Mouse (Mus musculus) natural killer cell, adult 2 months (primary cell): ENCODE measurements at regions not wholly inside any gene's neighbourhood (a gene's known extent, or its start where the extent isn't known, plus 50 kb on each side); places are given as distances from the start of the nearest gene placed in this dataset.

Experiments used
- DNase-seq, 2 experiments: peaks; one replicate each; pipeline ENCODE4 v3.0.0; 2022; ENCODE audit warnings: low spot score in 2 of 2

GRCm38 (mm10) chr14:98834316-98834715 lies 159.8 kb downstream of the Rpl36a-ps1 start:
- DNase-seq = no peak

- no peak for DNase-seq
Measured at GRCm38 (mm10) chr14:98833230-98833999, 160.7 kb downstream of the Rpl36a-ps1 start.

DNA sequence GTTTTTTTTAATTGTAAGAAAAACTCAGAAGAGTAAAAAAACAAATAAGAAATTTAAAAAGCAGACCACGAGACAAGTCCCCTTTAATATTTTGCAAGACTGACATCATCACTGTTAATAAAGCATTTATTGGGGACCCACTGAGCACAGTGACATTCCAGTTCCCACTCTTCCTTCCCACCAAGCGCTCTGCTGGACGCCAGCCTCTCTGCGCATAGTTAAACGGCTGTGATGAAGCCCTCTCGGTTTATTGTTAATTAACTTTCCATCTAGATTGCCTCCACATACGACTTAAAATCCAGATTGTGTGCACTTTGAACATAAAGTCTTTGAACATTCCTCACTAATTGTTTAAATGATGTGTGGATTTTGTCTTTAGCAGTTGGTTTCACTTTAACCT lies 161.7 kb downstream of the Rpl36a-ps1 start:
- DNase-seq = no peak

DNA sequence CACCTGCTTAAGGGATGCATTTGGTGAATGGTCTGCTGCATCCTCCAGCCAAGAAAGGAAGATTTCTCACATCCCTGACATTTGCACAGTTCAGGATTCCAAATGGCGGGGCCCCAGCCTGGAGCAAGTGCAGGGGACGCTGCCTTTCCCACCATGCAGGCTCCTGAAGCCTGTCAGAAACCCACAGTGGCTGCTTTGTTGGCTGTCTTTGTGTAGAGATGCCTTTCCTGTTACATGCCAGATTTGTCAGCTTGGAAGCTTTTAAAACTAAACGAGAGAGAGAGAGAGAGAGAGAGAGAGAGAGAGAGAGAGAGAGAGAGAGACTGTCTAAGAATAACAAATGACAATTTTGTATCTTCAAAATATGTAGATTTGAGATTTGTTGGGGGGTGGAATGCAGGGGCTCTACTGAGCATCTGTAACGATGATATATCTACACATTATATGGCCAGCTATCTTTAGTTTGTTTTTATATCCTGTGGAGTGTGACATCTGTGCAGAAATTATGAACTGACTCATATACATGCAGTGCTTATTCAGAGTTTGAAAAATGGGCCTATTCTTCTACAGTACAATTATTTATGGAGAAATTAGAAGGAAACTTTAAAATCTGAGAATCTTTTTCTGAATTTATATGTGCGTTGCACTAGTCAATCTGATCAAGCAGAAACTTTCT lies 164.0 kb downstream of the Rpl36a-ps1 start:
- DNase-seq = no peak

DNA sequence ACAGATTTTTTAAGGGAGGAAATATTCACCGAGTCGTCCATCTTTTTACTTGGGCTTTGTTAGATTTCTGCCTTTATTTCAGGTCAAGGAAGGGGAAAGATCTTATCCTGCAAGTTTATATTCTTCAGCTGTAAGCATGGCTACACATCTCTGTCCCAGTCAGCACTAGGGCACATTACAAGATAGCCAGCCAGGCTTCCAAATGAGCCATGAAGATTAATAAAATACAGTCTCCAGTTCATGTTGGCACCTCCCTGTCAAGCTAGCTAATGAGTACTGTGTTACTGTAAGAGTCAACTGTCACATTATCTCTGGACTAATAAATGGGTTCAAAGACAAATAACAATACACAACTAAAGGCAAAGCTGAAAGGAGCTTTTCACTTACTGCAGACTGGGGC lies 166.6 kb downstream of the Rpl36a-ps1 start:
- DNase-seq = no peak

DNA sequence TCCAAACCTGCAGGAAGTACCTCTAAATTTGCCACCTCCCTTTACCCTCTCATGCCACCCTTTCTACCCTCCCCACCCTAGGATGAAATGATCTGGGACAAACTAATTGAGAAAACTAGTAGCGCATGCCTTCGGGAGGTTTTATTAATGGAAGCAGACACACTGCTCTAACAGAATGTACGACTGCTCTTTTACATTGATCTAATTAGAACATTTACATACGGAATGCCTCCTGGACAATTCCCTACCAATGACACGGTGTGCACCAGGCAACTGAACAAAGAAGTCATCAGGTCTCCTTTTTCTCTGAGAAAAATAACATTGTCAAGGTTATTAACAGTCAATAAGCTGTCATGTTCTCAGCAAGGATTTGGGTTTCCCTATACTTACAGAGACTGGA lies 180.5 kb downstream of the Rpl36a-ps1 start:
- DNase-seq = no peak

GRCm38 (mm10) chr14:98810259-98811042 lies 183.7 kb downstream of the Rpl36a-ps1 start:
- no peak for DNase-seq

DNA sequence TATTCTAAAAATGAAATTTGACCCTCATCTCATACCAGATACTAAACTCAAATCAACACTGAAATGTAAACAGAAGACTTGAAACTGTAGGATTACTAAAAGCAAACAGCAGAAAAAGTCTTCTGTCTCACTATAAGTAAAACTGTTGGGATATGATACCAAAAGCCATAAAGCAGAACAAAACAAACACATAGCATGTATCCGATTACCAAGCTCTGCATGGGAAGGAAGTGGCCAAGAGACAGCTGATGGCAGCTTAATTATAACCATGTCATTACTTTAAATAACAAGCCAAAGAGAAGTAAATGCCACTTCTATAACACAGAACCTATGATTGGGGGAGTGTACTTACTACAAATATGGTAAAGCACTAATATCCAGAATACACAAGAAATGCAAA lies 186.0 kb downstream of the Rpl36a-ps1 start:
- DNase-seq = no peak

GRCm38 (mm10) chr14:98805066-98805465 lies 189.1 kb downstream of the Rpl36a-ps1 start:
- no peak for DNase-seq

DNA sequence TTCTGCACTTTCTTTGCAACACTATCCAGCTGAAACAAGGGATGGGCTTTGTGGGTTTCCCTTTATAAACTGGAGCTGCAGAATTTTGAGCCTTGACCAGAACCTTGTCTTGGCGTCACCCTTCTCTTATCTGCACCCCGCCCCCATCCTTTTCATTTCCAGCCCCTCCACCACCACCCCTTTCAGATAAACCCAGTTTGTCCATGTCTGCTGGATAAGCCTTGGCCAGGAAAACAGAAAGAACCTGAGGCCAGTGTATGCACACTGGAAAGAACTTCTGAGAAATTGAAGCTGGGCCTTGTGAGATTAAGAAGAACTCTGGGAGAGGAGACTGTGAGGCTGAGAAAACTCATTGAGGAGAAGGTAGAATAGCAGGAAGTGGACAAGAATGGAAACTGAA lies 192.8 kb downstream of the Rpl36a-ps1 start:
- no peak for DNase-seq

- DNase-seq = no peak
Measured at GRCm38 (mm10) chr14:98791970-98792369, 202.1 kb downstream of the Rpl36a-ps1 start.

DNA sequence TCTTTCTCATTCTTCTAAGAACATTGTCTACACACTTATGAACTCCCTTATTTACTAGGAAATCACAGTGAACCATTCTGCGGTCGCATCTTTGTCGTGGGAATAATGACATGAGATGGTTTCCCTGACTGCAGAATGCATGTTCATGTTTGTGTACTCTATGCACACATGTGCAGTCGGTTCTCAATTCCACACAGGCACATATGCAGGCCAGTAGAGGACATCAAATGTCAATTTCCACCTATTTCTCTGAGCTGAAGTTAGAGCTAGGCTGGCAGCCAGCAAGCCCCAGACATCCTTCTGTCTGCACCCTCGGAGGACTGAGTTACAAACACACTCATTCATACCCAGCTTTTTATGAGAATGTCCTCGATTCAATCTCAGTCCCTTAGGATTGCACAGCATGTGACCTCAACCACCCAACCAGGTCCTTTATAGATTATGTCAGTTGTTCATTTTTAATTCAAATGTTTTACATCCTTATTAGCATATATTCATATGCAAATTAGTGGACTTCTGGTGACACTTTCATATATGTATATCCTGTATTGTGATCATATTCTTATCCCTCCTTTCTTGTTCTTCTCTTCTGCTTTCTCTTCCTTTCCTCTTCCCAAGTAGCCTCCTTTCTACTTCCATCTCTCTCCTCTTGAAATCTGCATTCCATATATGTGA lies 202.7 kb downstream of the Rpl36a-ps1 start:
- no peak for DNase-seq

DNA sequence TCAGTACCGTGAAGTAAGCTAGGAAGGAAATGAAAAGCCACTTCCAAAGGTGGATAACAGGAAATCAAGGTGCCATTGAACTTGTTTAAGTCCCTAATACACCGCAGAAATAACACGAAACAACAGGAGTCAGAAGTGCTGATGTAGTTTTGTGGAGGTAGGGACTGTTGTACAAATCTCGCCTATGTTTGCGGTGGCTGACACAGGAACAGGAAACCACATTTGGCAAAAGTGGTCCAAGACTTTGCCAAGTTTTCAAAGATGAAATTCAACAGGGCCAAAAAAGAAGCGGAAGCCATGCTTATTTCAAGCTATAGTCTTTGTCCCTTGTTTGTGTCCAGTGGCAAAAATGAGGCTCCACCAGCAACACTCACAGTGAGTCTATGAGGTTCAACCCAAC lies 204.3 kb downstream of the Rpl36a-ps1 start:
- no peak for DNase-seq

DNA sequence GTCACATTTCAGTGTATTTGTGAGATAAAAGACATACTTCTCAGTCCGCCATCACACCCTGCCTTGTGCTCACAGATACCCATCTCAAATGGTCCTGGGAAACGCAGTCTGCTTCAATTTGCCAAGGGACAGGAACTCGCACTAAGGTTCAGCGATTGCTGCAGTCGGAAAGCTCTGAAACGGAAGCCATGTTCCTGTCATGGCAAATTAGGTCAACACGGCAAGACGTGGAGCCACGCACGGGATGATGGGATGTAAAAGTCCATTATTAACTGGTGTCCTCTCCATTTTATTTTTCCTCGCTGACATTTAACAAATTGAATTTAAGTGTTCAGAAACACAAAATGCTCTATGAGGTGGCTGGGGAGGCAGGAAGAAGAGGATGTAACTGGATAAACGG lies 212.4 kb downstream of the Rpl36a-ps1 start:
- DNase-seq = no peak

DNA sequence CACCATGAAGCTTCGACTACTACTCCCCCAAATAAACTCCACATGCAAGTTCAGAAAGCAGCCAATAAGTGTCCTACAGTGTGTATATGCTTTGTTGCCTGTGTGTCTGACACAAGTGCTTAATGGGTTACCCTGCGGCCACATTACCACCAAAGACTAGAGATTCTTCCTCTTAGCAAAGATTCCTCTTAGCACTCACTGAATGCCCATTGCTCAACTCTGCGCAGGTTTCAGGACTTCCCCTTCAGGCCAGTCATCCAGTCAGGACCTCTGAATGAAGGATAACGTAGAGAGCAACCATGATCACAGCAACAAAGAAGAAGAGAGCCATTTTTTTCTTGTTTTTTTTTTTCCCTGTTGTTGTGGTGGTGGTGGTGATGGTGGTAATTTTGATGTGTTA lies 222.0 kb downstream of the Rpl36a-ps1 start:
- DNase-seq = no peak

DNA sequence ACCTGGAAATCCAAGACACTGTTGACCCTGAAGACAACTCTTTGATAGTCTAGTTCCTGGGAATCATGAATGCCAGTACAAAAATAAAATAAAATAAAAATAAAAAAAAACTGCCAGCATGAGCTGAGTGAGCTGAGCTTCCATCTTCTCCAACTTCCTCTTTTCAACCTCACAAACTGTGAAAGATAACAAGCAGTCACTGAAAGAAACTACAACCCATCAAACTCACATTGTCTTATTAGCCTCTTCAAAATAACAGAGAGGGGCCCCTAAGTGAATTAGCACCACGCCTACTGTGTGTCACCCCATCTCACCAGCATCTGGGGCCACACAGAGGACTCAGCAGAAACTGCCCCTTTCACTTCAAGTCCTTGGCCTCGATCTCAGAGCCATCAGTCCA lies 225.3 kb downstream of the Rpl36a-ps1 start:
- DNase-seq = no peak

DNA sequence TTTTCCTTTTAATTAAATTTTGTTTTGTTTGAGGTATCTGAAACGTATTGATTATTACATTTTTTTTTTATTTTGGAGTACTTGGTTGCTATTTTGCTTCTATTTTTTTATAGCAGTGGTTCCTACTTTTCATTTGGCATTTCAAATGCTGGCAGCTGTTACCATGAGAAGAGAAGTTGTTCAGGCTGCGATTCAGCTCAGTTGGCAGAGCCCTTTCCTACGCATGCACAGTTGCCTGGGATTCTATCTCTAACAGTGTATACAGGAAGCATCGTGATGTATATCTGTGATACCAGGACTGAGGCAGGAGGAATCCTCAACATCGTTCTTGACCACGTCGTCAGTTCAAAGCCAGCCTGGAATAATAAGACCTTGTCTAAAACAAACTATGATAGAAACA lies 226.6 kb downstream of the Rpl36a-ps1 start:
- no peak for DNase-seq

DNA sequence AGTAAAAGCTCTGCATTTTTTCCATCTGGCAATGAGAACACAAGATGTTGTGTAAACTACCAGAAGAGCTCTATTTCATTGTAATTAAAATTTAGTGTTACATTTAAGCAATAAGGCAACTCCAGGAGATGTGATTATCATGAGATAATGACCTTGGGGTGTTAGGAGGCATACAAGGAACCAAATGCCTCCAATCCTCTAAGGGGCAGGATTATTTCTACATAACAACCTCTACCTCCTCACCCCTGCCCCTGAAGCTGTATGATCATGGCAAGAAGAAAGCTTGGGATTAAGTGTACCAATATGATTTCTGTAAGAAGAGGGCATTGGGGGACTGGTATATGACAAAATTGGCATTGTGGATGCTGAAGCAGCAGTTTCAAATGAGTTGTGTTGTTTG lies 228.8 kb downstream of the Rpl36a-ps1 start:
- no peak for DNase-seq

DNA sequence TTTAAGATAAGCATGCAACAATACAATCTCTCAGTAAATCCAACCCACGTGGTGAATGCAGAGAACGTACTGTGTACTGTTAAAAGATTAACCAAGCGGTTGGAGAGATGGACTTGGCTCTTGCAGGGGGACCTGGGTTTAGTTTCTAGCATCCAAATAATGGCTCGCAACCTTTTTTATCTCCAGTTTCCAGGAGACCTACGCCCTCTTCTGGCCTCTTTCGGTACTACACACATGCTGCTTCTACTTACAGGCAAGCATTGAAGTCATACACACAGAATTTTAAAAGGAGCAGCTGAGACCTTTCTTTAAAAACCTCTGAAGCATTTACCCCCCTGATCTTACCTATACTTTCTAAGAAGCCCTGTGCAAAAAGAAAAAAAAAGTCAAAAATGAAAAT lies 243.4 kb downstream of the Rpl36a-ps1 start:
- no peak for DNase-seq

- no peak for DNase-seq
Measured at GRCm38 (mm10) chr14:98749086-98750027, 244.8 kb downstream of the Rpl36a-ps1 start.

GRCm38 (mm10) chr14:98747159-98747775 lies 246.9 kb downstream of the Rpl36a-ps1 start:
- no peak for DNase-seq
